Comparison of ENCODE assay signal across 9 mouse cellular contexts in the genomic region with DNA sequence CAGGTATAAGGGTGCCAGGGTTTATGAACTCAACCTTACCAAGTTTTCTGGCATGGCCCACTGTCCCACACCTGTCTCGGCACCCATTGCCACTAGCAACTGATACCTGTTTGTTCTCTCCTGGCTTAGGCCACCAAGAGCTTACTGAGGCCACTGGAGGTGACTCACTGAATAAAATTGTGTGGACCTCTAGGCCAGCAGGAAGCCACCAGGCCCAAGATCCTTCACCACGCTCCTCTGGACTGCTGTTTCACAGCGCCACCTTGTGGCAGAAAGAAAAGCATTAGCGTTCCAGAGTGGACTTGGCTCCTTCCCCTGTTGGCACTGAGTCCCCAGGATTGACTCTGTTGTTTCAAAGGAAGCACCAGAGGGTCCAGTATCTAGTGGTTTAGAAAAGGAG. TPM values are rescaled to one million over a fixed set of nuclear protein-coding genes. Genes with fewer than 3 reads are reported as not detected.
DNase-seq lines count a peak whose midpoint lies in the region; ATAC-seq lines count a peak whose summit lies in the region.
"Had no signal": no experiment of that assay in that cellular context is flagged by ENCODE, and none has a peak within 500 bp of the region (broad histone marks: within the 10 kb centered on the region; RNA-seq: fewer than 3 reads in every experiment).

No protein-coding gene starts in this region.

- 23% methylated on average over 4 of the region's 4 CpGs for WGBS in liver, embryonic 13.5 days (ENCODE audit: insufficient replicate concordance)

- no peak overlapping the region for H3K9ac ChIP-seq in liver, embryonic 13.5 days
- H3K9ac ChIP-seq: heart, embryonic 13.5 days had no signal

- no peaks in the 10 kb centered on the region for H3K9me3 ChIP-seq in liver, embryonic 13.5 days (replicated peaks)
- H3K9me3 ChIP-seq: heart, embryonic 13.5 days had no signal

- H3K4me3 ChIP-seq in liver, embryonic 13.5 days (replicated peaks) = no peak overlapping the region
- H3K4me3 ChIP-seq: heart, embryonic 13.5 days had no signal

- H3K4me2 ChIP-seq in liver, embryonic 13.5 days = no peak overlapping the region
- H3K4me2 ChIP-seq: heart, embryonic 13.5 days had no signal

- H3K27ac ChIP-seq in liver, embryonic 13.5 days = no peak overlapping the region; the same call in 1 of the 2 replicates
- H3K27ac ChIP-seq: heart, embryonic 13.5 days had no signal

- DNase-seq in adipocyte (ENCODE audit: low spot score) = peak; percentile 86
- DNase-seq in embryo, embryonic 10 days (ENCODE audit: low spot score) = peak; percentile 86
- peak; percentile 64 to 85 for DNase-seq in heart, adult 18-20 months
- DNase-seq in kidney, adult 9 months = peak; percentile 84
- DNase-seq in liver, embryonic 13.5 days = peak; percentile 60
- peak; percentile 80 for DNase-seq in retina, postnatal 1 day
- peak; percentile 64 for DNase-seq in urinary bladder, postnatal 25 days (ENCODE audit: low spot score)

- ATAC-seq in CD4-positive, CD25-positive, alpha-beta regulatory T cell, adult 4 months = peak; percentile 91
- peak; percentile 75 for ATAC-seq in liver, embryonic 13.5 days (ENCODE audit: low read depth)

- peaks cover 65% of the 10 kb centered on the region for H3K4me1 ChIP-seq in liver, embryonic 13.5 days (replicated peaks)
- H3K4me1 ChIP-seq: heart, embryonic 13.5 days had no signal

- peaks cover 28% of the 10 kb centered on the region for H3K27me3 ChIP-seq in liver, embryonic 13.5 days

- H3K36me3 ChIP-seq in liver, embryonic 13.5 days = no peaks in the 10 kb centered on the region
- H3K36me3 ChIP-seq: heart, embryonic 13.5 days had no signal

RNA-seq across cellular contexts. Expression of a gene that starts 16.6 kb away (rescaled TPM):
- polyA plus RNA-seq in CD4-positive, CD25-positive, alpha-beta regulatory T cell, adult 4 months (2017; shearing (Covaris generic)) = 1 to 10 TPM; 1.5 to 2.0 TPM
- 10 to 100 TPM; 20.9 to 21.3 TPM for total RNA-seq in heart, adult 18-20 months (2021)
- polyA plus RNA-seq in liver, embryonic 13.5 days (2015; fragmentation: Nextera tagmentation; extraction: Ambion mirVana) = 5.6 and 6.0 TPM in 2 replicates

RNA-seq across cellular contexts. Expression of a gene that starts 23.2 kb away (rescaled TPM):
- 100 to 1,000 TPM in 1 of 2 experiments, 10 to 100 TPM in 1; 86.2 to 109 TPM for polyA plus RNA-seq in CD4-positive, CD25-positive, alpha-beta regulatory T cell, adult 4 months (2017; shearing (Covaris generic))
- total RNA-seq in heart, adult 18-20 months (2021) = 1 to 10 TPM; 2.6 to 6.9 TPM
- polyA plus RNA-seq in liver, embryonic 13.5 days (2015; fragmentation: Nextera tagmentation; extraction: Ambion mirVana) = 28.5 and 34.3 TPM in 2 replicates
